Mouse (Mus musculus) frontal cortex, adult (tissue): Measurements from ENCODE around the gene Cntnap1.
A peak's percentile ranks its signal among the peaks of the same experiment; 100 is the strongest.
"Not testable (repeated sequence)": the region's sequence is repeated elsewhere in the genome, so short reads cannot be mapped to it uniquely, and the experiment has no call there.

ENCODE experiments used
- ATAC-seq: cut with Nextera tagmentation; 2 replicates; pipeline ENCODE4 v1.9.2; 2017; ENCODE audit warnings: mild to moderate bottlenecking, moderate library complexity, mixed read lengths; ENCODE audit not compliant: low TSS enrichment

Gene Cntnap1

DNA sequence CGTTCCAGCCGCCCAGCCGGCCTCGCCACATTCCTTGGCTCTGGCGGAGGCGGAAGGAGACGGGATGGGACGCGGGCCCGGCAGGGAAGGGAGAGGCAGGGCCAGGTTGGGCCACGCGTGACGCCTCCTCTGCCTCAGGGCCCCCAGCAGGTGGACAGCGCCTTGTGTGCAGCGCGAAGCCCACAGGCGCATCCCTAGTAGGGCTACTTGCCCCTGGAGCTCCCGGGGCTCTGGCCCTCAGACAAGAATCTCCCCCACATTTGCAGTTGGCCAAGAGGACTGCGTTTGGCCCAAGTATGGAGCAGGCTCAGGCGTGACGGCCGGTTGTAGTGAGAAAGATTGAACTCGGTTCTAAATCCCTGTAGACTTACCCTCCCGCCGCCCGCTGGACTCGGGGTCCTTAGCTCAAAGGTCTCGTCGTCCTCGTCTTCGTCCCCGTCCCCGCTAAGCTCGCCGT lies at the start of gene Cntnap1:
Gene Cntnap1, plus strand, starts transcription at position 170 of the 457 bp plus-strand sequence.
- no peak for ATAC-seq

DNA sequence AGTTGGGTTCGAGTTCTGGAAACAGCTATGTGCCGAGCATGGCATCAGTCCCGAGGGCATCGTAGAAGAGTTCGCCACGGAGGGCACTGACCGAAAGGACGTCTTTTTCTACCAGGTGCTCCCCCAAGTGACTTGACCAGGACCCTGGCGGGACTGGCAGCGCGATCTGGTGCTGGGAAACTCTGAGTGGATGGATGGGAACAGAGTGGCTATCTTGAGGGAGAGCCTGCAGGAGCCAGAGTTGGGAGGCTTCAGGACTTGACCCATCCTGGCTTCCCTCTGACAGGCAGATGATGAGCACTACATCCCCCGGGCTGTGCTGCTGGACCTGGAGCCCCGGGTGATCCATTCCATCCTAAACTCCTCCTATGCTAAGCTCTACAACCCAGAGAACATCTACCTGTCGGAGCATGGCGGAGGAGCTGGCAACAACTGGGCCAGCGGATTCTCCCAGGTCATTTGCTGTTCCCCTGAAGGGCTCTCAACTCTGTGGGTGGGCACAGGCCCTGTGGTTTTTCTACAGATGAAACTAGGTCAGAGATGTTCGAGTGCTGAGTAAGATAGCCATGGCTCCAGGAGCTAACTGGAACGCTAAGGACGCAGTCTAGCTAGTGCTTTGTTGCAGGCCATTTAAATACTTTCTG lies 49.7 kb upstream of the Cntnap1 start:
- ATAC-seq: no peak

DNA sequence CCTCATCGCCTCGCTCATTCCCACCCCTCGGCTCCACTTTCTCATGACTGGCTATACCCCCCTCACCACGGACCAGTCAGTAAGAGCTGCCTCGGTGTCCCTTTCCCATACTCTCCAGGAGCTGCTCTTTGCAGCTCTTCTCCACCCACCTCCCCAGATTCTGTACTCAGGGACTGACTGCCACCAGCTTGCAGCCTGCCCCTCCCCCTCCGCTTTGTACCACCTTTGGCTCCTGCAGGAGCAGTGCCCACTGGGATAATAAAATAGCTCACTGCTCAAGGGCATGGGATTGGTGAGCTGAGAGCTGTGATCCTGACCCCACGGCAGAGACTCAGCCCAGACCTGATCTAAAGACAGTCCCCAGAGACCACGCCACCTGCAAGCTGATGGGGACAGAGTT lies 45.8 kb upstream of the Cntnap1 start:
- ATAC-seq: not testable (repeated sequence)

DNA sequence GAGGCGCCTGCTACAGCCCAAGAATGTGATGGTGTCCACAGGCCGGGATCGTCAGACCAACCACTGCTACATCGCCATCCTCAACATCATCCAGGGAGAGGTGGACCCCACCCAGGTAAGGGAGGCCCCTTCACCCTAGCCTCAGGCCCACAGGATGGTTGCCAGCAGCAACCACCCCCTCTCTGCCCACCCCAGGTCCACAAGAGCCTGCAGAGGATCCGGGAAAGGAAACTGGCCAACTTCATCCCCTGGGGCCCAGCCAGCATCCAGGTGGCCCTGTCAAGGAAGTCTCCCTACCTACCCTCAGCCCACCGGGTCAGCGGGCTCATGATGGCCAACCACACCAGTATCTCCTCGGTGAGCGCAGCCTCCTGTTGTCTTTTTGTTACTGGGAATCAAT lies 45.3 kb upstream of the Cntnap1 start:
- ATAC-seq: not testable (repeated sequence)

DNA sequence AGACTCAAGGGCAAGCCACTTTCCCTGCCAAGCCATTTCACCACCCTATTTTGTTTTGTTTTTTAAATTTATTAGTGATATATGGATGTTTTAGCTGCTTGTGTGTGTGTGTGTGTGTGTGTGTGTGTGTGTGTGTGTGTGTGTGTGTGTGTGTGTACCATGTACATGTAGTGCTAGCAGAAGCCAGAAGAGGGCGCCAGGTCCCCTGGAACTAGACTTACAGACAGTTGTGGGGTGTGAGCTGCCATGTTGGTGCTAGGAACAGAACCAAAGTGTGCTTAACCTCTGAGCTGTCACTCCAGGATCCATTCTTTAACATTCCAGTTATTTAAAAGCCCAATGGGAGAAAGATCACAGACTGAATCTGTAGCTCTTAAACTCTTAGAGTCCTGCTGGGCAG lies 43.2 kb upstream of the Cntnap1 start:
- ATAC-seq: no peak

DNA sequence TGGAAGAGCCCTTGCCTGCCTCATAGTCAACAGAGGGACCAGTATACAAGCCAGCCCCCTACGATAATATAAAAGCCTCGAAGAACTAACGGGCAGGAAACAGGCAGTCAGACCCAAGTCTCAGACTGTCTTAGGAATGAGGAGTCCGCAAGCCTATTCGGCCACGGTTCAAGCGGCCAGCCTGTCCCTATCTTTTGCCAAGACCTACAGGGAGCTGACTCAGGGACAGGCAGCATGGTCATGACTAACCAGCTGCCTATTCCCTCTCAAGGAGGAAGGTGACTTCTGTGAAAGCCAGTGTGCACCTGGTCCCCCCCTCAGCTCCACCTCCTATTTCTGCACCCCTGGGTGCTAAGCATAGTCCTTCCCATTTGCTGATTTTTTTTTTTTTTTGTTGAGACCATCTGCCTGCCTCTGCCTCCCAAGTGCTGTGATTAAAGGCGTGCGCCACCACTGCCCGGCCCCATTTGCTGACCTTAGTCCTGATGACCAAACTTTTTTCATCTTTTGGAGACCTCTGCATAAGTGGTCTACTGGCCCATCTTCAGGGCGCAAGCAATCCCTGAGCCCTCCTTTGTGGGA lies 41.2 kb upstream of the Cntnap1 start:
- ATAC-seq: no peak

DNA sequence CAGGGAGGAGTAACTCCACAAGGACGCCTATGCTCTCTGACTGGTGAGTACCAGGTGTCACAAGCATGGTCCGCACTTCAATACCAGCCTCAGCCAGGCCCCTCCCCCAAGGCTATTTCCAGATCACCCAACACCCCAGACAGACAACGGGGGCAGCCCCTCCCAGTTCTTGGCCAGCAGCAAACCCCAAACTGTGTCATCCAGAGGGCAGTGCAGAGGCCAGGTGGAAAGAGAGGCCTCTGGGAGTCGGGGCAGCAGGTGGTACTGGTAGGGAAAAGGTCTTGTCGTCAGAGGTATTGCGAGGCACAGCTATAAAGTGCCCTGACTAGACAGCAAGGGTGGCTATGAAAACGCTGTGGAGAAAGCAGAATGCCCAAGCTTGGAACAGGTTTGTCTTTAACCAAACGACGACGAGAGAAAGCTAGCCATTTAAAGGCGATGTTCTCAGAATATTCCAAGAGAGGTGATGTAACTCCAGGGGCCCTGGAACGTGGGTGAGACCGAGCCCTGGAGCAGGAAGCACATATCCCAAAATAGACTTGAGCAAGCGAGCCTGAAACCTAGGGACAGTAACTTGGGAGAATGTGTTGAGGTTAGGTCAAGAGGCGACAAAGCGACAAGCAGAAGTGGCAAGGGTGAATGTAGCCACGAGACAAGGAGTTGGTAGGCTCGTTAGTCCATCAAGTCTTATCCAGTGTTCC lies 40.1 kb upstream of the Cntnap1 start:
- no peak; the same call in 1 of the 2 replicates for ATAC-seq

DNA sequence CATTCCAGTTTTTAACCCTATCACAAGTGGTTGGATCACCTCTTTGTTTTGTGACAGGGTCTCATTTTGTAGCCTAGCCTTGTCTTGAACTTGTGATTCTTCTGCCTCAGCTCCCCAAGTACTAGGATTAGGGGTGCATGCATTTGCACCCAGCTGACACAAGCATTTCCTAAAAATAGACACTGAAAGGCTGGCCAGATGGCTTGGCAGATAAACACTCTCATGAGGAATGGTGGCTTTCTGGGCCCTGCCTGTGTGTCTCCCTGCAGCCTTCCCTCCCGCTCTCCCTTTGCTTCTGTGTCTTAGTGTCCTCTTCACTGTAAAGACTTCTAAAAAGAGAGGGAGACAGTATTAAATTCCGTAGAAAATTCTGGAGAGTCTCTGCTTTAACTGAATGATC lies 39.1 kb upstream of the Cntnap1 start:
- ATAC-seq: no peak

DNA sequence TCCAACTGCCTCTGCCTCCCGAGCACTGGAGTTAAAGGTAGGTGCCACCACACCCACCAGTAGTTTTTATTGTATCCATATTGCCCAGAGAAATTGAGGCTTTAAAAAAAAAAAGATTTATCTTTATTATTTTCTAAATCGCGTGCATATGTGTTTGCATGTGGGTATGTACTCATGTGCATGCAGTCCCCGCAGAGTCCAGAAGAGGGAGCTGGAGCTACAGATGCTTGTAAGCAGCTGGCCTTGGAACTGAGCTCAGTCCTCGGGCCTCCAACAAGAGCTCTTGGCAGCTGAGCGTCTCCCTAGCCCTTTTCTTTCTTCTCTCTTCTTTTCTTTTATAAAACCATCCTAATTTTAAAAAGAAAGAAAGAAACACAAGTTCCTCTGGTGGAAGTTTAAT lies 38.6 kb upstream of the Cntnap1 start:
- no peak for ATAC-seq

DNA sequence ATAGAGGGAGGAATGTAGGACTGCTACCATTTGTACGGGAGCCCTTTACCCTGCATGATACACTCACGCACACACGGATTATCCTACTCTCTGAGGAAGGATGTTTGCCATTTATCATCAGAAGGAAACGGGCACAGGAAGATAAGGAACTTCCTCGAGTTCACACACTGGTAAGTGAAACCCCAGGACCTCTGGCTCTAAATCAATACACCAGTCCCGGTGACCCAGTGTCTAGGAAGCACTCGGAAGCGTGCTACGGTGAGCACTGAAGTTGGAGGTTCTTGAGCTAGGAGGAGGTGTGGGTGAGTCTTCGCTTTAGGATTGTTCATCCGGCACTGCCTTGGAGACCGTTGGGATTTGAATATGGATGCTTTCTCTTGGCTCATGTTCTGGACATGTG lies 37.3 kb upstream of the Cntnap1 start:
- no peak for ATAC-seq

DNA sequence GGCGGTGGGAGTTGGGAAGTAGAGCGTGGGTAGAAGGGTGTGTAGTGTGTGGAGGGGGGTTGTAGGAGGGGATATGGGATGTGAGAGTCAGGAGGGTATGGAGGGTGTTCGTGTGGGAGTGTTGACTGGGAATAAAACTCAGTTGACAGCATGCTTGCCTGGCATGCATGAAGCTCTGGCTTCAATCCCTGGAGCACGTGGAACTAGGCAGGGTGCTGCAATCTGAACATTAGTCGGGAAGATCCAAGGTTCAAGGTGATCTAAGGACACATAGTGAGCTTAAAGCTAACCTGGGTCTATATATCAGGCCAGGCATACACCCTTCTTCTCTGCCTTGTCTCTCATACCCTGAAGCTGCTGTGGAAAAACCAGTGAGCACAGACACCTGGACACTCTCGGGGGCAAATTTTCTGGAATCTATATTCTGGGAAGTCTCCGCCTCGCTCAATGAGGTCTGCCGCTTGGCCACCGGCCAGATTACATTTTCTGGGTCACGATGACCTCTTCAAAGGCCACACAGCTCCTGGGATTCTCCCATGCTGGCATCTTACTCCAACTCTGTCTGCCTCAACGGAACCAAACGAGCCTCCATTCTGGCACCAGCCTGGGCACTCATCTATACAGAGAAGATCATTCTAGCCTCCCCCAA lies 36.0 kb upstream of the Cntnap1 start:
- ATAC-seq: no peak

DNA sequence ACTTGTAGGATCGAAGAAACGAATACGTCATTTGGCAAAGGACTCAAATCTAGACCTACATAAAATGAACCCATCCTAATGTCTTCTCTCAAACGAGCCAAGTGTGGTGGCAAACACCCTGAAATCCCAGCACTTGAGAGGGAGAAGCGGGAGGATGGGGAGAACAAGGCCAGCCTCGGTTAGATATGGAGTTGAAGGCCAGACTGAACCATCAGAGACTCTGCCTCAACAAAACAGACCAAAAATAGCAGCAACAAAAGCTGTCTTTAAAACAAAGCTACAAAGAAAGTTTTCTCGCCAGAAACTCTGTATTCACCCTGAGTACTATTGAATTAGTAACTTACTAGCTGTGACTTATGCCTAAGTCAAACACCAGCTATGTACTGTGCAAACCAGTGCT lies 33.3 kb upstream of the Cntnap1 start:
- ATAC-seq: no peak

DNA sequence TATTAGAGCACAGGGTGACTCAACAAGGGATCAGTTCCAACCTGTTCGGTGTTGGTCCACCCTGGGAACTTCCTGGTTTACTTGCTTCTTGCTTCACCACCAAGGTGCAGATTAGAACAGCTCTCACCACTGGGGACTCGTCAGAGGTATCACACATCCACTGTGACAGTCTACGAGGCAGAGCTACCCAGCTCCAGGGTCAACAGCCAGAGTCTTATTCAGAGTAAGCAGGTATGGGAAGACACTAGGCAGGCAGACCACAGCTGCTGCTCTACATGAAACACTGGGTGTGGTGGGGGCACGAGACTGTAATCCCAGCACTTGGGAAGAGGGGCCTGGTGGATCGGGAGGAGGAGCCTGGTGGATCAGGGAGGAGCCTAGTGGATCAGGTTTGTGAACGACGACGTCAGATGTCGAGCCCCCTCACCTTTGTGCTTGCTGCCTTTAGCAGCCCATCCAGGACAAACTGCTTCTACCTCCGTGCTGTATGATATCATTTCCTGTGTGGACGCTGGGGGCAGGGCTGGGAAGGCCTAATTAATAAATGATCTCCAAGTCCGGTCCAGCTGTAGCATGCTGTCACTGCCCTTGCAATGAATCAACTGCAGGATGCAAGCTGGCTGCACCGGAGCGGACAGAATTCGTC lies 31.7 kb upstream of the Cntnap1 start:
- no peak for ATAC-seq

DNA sequence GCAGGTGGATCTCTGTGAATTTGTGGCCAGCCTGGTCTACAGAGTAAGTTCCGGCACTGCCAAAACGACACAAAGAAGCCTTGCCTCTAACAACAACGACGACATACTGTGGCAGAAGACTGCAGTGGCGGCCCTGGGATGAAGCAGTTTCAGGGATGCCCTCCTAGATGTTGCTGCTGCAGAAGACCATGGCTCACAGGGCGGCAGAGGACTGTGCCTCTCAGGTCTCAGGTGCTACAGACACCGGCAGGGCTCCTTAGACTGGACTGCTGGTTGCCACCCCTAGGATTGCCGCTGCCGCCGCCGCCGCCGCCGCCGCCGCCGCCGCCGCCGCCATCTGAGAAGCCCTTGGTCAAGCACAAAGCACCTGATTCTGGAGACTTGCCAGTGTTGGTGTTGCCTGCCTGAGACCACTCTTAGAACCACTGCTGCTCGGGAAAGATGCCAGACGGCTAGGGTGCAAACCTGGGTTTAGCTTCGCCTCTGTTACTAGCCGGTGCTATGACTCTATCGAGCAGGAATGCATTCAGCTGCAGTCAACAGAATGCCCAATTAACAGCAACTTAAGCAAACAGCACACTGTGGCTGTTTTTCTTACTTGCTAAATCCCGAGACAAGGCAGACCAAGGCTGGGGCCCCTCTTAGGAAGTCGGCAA lies 30.0 kb upstream of the Cntnap1 start:
- ATAC-seq: peak; percentile 44; the same call in 1 of the 2 replicates

DNA sequence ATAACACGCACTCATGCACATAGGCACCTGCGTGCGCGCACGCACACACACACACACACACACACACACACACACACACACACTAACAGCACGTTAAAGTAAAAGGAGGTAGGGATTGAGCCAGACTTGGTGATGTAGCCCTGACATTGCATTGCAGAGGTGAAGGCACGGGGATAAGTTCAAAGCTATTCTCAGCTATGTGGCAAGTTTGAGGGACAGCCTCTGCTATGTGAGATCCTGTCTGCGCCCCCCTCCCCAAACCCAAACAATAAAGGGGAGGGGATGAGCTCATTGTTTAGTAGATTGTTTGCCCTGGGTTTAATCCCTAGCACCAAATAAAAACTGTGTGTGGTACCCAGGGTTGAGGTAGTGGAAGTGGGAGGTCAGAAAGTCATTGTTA lies 29.2 kb upstream of the Cntnap1 start:
- ATAC-seq: no peak

DNA sequence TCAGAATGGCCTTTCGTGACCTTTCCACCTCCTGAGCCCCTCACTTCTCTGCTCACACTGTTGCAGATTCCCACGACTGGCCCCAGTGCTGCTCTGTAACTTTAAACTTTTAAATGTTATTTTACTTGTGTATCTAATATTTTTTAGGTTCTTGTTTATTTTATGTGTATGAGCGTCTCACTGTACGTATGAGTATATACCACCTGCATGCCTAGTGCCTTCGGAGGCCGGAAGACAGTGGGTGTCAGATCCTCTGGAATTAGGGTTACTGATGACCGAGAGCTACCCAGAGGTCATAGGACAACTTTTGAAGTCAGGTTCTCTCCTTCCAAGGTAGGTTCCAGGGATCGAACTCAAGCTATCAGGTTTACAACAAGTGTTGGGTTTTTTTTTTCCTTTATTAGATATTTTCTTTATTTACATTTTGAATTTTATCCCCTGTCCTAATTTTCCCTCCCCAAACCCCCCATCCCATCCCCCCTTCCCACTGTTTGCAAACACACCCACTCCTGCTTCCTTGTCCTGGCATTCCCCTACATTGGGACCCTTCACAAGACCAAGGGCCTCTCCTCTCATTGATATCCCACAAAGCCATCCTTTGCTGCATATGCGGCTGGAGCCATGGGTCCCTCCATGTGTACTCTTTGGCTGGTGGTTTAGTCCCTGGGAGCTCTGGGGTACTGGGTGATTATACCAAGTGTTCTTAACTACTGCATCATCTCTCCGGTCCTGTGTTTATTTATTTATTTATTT lies 27.9 kb upstream of the Cntnap1 start:
- no peak for ATAC-seq

DNA sequence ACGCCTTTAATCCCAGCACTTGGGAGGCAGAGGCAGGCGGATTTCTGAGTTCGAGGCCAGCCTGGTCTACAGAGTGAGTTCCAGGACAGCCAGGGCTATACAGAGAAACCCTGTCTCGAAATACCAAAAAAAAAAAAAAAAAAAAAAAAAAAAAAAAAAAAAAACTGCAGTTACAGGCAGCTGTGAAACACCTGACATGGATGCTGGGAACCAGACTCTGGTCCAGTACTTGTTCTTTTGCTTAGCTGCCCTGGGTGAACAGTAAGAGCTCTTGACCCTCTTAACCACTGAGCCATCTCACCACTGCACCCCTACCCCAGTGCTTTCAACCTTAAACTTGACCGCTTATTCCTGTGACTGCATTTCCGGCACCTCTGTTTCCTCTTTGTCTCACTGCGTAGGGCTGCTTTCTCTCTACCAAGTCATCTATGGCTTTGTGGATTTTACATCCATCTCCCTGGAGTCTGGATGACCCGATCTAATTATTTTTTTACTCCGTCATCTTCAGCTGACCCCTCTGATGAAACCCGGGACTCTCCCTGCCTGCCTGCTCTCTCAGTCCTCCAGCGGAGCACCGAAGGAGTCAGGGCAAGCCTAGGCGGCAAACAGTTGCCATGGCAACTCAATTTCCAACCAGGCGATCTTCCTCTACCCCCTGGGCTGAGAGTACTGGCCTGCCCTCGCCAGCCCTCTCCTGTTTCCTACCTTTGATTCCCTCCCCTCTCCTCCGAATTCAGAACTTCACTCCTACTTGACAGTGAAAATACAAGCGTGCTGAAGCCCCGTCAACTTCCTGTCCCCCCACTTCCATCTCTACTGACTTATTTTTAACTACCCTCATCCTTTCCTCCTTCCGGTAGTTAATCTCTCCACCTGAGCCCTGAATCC lies 26.7 kb upstream of the Cntnap1 start:
- peak; percentile 47; the same call in 1 of the 2 replicates for ATAC-seq

DNA sequence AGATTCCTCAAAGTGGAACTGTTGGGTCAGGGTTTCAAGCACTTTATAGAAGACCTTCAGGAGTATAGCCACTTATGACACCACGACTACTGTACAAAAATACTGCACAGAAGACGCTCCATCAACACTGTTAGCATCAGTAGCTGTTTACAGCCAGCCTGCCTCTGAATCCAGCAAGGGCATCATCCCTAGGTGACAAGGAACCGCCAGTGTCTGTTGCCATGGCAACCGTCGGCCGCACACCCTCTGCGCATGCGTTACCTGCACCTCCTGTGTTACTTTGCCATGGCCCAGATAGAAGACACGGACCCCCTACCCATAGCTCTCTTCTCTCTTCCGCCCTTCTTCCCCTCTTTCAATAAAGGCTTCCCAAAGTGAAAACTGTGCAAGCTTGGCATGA lies 23.9 kb upstream of the Cntnap1 start:
- ATAC-seq: no peak

DNA sequence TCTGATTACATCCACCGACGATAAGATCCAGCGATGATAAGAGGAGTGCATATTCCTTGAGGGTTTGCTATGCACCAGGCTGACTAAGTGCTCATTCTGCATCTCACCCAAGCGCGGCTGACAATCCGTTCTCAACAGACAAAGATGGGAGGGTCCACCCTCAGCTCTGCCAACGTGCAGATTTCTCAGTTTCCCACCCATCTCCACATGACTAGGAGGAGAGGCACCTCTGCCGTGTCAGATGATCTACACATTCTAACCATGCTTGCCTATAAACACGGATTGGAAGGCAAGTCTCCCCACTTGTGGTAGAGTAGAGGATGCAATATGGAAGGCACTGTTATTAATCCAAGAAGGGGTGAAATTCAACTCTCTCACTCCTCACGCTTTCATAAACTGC lies 21.6 kb upstream of the Cntnap1 start:
- no peak for ATAC-seq
